Mouse (Mus musculus): ENCODE measurements around the gene Olfr1507. TPM values are rescaled to one million over a fixed set of nuclear protein-coding genes. Genes with fewer than 3 reads are reported as not detected.

Olfr1507 gene
- not detected for total RNA-seq (2022)

DNA sequence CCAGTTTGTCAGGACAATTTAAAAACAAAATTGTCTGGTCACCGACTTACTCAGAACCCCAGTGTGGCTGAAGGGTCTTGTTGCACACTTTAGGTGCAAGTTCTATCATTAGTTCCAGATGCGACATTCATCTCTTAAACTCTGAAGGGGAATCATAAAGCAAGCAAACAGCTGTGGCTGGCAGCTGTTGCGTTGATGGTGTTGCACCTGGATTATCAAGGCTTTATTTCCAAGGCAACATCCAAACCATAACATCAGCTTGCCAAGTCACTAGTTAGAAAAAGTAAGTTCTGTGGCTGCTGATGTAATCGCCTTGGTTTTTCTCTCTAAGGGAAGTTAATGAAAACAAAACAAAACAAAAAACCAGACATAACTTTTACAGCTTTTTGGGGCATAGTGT is at the start of gene Olfr1507:
Olfr1507 (minus strand) TSS at position 234 of the 400 bp plus-strand sequence.
- no peak for DNase-seq (ENCODE audit: low spot score)

DNA sequence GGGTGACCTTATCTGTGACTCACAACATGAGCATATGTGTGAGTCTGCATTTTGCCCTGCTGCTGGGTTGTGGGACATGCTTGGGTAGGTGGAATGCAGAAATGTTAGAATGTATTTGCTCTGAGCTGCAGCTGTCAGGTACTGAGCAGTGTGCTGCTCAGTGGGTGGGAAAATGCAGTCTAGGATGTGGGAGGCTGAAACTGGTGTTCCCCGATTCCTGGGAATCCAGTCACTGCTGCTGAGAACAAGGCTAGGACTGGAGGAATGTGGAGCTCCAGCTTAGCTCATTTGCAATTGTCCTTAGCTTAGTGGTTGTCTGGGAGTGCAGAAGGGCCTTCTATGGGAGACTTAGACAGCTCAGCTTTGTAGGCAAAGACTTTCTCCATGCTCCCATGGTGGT is 37.8 kb upstream of the Olfr1507 start:
- DNase-seq (ENCODE audit: low spot score), result no peak

DNA sequence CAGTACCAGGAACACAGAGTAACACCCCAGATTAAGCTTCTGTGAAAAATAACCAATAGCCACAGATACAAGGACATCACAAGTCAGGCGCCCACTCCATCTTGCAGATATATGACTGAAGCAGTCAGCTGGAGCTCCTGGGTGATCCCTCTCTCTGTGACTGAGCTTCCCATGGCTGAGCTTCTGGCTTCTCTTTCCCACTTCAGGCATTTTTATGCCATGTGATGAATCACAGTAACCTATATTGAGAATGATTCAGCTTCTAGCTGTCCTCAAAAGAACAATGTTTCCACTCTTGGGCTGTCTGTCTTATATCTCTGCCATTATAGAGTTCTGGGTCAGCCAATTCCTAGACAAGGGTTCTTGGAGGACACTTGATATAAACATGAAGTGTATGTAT is 29.4 kb upstream of the Olfr1507 start:
- no peak for DNase-seq (ENCODE audit: low spot score)

DNA sequence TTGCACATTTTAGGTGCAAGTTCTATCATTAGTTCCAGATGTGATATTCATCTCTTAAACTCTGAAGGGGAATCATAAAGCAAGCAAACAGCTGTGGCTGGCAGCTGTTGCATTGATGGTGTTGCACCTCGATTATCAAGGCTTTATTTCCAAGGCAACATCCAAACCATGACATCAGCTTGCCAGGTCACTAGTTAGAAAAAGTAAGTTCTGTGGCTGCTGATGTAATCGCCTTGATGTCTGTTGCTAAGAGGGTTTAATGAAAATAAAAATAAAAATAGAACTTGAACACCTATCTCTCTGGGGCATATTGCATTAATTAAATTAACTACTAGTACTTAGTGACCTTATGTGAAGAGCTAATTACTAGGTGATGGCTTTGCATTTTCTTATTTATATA is 28.2 kb downstream of the Olfr1507 start, which contains the start of gene Olfr1508:
Olfr1508 (minus strand) TSS at position 101 of the 400 bp plus-strand sequence.
- no peak for DNase-seq (ENCODE audit: low spot score)

DNA sequence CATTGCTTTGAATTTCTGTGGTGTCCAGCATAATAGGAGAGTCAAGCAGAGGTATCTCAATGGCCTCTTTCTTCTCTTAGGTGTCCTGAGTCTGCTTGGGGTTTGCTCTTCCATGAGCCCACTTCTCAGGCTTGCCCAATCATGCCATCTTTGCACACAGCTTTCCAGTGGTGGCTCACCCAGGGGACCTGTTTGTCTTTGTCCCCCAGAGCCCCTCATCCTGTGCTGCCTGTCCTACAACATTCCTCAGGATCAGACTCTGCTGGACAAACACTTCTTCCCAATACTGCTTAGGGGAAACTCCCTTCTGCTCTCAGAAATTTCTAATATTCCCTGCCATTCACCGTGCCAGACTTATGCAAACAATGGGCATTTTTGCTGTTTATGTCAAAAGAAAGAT is 29.8 kb downstream of the Olfr1507 start:
- DNase-seq (ENCODE audit: low spot score), result no peak

DNA sequence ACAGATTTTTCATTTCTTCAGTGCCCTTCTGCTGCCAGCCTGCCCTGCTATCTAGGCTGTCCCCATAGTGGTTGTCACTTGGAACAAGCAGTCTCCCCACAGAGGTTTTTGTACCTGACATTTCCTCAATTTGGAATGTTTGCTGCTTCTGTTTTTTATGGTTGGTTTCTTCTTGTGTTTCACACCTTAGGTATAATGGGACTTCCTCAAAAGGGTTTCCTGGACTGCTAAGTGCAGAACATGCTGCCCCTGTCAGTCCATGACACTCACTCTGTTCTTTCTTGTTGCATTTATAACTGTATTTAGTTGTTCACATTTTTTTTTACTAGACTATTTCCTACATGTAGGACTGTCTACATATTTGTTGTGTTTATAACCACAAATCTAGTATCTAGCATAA is 33.6 kb downstream of the Olfr1507 start:
- DNase-seq (ENCODE audit: low spot score), result no peak

DNA sequence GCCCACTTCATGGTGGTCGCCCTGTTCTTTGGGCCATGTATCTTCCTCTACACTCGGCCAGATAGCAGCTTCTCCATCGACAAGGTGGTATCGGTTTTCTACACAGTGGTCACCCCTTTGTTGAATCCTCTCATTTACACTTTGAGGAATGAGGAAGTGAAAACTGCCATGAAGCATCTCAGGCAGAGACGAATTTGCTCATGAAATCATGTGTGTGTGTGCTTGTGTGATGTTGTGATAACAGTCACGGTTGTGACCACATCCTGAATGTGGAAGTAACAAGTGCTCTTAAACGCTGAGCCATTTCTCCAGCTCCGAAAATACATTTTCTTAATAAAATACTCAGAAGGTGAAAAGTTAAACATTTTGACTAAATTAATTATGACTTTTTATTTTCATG is 44.4 kb downstream of the Olfr1507 start:
- no peak for DNase-seq (ENCODE audit: low spot score)

DNA sequence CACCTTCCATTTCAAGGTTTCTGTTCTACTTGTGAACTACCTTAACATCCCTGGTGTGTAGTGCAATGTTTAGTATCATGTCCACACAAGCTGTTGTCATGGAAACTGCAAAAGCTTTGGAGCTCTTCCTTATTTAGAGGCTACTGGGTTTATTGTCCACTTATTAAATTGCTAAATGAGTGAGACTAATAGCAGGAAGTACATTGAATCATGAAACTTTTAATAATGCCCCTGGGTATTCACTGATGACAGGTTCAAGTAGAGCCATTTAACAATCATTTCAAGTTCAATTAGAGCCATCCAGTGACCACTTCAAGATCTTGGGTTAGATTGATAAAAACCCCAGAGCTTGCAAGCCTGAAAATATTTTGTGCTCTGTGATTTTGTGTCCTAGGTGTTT is 52.9 kb downstream of the Olfr1507 start, which contains the start of gene Olfr1509:
Olfr1509 (plus strand) TSS at position 301 of the 400 bp plus-strand sequence.
- DNase-seq (ENCODE audit: low spot score), result no peak

Other genes starting within 250 kb of the Olfr1507 start
- gene Chd8, start 238.0 kb downstream of the Olfr1507 start, total RNA-seq (2022), result 10 to 100 TPM; 26.8 to 42.5 (median 37.7) TPM
- 10 to 100 TPM; 32.9 to 37.8 (median 34.8) TPM for gene Tox4, start 216.6 kb downstream of the Olfr1507 start, total RNA-seq (2022)
- gene Rab2b, start 216.2 kb downstream of the Olfr1507 start, total RNA-seq (2022), result 1 to 10 TPM; 3.8 to 5.6 (median 5.4) TPM
- 10 to 100 TPM; 13.9 to 19.3 (median 16.3) TPM for gene Mettl3, start 190.6 kb downstream of the Olfr1507 start, total RNA-seq (2022)
- gene Sall2, start 167.0 kb downstream of the Olfr1507 start, total RNA-seq (2022), result 1 to 10 TPM; 1.4 to 1.6 (median 1.4) TPM
- not detected for gene Olfr1513, start 139.3 kb downstream of the Olfr1507 start, total RNA-seq (2022)
- not detected for gene Olfr1512, start 116.6 kb downstream of the Olfr1507 start, total RNA-seq (2022)
- not detected for gene Olfr1511, start 98.4 kb downstream of the Olfr1507 start, total RNA-seq (2022)
- gene Olfr1510, start 81.4 kb downstream of the Olfr1507 start, total RNA-seq (2022), result not detected
- gene Olfr1509, start 52.8 kb downstream of the Olfr1507 start, total RNA-seq (2022), result not detected
- gene Olfr1508, start 28.3 kb downstream of the Olfr1507 start, total RNA-seq (2022), result not detected